Mouse (Mus musculus) urinary bladder, adult 18-20 months (tissue): Measurements from ENCODE around the gene Lrmda.

Experiments
- DNase-seq, 2 experiments: peaks; one replicate each; pipeline ENCODE4 v3.0.0; 2022; ENCODE audit warnings: low spot score in 2 of 2, mixed read lengths in 2 of 2

The Lrmda gene

DNA sequence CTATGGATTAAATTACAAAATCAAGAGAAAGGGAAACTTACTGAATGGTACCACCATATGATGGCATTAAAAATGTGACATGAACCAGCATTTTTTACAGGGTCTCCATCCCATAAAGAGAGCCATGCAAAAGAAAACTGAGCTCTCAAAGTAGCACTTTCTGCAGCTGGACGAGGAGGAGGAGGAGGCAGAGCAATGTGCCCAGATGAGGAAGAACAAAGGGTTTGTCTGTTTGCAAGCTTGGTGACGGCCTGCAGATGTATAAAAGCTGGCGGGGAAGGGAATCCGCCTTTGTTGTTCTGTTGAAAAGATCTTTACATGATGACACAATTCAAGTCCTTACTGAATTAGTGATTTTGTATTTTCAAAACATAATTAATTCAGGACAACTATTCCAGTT is 841.1 kb downstream of the Lrmda start:
- no peak for DNase-seq

DNA sequence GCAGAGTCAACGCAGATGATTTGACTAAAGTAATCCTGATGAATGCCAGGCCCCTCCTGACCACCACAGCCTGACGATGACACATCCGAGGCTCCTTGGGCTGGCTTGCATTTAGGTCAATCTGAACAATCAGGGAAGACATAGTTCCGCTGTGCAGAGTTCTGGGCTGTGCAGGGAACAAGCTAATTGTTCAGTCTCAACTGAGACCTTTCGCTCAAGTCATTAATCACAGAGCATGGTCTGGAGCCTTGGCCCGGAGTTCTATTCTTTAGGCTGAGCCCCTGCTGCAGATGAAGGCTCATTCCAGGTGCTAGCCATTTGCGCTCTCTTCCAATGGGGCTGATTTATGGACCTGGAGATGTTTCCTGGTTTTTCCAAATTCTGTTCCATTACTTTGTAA is 844.6 kb downstream of the Lrmda start:
- DNase-seq = no peak

DNA sequence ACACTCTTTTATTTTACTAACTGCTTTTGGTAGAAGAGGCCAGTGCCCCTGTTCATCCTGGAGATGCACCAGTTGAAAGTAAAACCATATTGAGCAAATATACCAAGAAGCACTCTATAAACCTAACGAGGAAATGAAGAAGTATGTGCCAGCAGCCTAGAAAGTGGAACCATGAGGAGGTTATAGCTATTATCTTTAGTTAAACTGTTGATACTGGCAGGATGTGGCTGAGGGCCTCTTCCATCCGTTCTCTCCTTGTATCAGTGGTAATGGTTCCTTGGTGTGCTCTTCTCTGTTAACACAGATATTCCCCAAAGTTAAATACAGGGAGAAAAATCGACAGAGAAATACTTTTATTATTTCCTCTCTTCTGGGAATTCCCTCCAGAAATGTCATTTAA is 855.1 kb downstream of the Lrmda start:
- no peak for DNase-seq

DNA sequence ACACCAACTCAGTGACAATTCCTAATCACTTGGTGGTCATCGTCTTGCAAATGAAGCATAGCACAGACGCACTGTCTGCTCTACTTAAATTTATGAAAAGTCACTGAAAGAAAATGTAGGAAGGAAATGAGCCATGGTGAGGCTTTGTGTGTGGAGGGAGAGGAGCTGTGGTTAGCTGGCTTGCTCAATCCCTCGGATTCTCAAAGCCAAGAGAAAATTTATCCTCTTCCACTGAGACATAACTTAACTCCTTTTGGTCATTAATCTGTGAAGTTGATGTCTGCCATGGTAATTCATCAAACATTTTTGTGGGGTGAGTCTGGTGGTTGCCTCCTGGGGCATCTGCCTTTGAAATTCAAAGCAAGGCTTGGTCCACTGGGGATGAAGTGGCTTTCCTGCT is 867.7 kb downstream of the Lrmda start:
- no peak for DNase-seq

DNA sequence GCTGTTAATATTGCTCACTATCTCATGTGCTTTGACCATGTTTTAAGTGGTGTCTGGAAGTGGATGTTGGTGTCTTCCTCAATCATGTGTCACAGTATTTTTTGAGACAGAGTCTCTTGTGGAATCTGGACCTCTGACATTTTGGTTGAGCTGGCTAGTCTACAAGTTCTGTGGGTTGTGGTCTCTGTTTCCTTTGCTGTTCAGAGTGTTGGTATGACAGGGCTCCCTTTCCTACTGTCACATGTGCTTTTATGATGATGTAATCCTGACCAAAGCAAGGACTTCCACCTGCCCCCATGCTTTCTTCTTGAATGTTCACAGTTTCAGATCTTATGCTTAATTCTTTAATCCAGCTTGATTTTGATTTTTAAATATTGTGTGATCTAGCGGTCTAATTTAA is 879.8 kb downstream of the Lrmda start:
- no peak for DNase-seq

DNA sequence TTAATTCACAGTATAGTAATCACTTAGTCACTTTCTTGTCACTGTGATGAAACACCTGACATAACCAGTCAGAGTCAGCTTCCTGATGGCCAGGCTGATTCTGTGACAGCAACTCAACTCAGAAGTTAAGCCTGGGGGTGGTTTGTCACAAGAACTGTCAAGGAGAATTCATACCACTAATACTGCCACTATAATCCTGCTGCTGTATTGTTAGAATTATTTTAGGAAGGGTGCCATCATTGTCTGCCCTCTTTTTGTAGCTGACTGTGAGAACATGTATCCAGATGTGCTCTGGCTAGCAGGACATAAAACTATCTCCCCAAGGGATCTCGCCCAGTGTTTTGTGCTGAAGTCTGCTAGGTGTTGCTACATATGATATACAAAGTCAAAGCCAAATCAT is 882.6 kb downstream of the Lrmda start:
- no peak for DNase-seq

DNA sequence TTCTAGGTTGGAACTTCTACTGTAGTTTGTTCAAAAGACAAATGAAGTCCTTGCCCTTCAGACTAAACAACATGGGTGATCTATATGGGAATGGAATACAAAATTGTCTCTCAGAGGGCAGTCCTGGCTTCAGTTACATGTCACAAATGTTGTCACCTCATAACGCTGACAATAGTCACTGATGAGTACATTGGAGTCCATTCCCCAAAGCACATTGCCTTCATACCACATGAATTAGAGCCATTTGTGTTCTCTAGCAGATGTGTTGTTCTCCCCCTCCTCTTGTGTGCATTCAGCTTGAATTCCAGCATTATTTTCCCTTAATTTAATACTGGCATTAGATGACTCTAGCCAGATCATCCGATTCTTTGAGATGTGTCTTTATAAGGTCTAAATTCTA is 883.4 kb downstream of the Lrmda start:
- no peak for DNase-seq

DNA sequence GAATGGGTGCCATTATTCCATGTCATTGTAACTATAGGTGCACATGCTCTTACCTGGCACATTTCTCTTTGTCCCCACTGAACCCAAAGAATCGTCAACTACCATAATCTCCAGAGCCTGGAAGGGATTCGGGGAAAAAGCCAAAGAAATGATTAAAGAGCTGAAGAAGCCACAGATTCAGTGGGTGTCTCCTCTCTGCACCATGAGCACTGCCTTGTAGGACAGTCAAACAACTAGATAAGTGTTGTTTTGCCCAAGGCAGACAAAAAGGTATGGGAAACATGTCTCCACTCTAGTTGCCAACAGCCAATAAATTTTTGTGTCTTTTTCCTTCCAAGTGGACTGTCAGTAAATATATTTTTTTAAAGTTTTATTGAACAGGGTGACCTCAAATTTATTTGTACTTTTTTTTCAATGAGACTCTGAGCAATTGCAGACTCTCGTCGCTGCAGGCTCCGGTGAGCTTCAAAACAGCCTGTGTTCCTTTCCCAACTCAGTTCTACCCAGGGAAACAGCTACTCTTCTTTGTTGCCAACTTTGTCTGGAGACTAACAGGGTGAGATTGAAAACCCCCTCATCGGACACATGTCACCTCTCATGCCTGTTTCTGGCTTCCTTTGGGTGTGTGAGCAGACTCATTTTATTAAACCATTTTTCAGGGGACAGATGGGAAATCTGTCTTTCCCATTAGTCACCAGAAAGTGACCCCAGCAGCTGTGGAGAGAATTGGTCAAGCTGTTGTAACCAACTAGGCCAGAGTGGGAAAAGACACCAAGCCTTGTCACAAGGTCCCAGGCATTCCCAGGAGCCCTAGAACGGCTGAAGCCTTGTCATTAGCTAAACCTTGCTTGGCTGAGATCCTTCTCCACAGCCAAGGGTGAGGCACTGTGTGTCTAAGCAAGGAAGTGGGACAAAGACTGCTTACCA is 886.5 kb downstream of the Lrmda start:
- no peak for DNase-seq

DNA sequence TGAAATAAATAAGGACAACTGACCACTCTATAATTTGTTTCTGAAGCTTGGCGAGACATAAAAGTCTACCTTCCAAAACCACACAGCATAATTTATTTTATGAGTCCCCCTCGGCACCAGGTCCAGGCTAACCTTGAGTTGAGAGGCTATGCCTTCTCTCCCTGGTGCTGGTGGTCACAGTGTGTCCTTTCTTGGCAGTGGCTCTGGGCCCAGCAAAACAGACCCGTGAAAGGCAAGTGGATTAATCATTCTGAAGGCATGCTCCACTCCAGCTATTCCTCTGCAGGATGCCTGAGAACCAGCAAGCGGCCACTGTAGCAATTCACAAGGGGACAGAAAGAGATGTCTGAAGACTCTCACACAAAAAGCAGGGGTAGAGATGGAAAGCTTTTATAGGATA is 887.2 kb downstream of the Lrmda start:
- no peak for DNase-seq

DNA sequence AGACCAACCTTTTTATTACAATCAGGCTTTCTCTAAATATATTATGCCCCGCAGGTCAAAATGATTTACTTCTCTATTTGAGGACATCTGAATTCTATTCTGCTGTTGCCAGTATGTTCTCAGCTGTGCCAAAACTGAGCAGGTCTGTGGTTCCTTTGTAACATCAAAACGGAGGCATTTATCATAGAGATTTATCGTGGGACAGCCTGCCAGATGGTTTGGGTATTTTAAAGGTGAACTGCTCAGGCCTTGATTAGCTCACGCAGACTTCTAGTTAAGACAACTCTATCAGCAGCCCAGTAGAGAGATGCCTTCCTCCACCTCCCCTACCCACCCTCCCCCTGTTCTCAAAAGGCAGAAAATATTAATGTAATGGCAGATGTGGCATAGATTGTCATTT is 887.7 kb downstream of the Lrmda start:
- DNase-seq = no peak

DNA sequence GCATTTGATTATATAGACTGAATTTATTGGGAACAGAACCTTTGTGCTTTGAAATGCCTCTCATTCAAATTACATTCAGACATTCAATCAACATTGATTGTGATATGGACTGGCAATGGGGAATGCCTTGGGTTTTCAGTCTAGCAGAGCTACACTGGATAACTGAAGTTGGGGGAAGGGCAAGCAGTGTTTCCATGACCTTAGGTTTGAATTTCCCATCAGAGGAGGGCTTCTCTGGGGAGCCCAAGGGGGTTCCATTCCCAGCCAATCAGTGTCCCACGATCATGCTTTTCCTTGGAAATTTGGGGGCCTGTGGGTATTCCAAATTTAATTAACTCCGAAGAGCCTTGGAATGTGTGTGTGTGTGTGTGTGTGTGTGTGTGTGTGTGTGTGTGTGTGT is 888.5 kb downstream of the Lrmda start:
- no peak for DNase-seq

DNA sequence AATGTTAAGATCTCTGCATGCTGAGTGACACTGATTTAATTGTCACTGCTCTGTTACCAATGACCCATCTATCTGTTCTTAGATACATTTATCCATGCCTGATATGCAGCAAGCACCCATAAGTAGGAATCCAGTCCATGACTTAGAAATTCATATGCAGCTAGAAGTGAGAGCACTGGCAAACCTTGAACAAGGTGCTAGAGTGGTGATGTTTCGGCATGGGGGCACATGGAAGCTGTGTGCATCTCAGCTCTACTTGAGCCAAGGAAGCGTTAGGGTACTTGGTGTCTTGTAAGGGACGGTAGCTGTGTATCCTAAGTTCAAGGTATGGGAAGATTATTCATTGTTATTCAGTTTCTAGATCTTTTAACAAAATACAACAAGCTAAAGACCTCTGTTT is 896.0 kb downstream of the Lrmda start:
- DNase-seq = no peak

DNA sequence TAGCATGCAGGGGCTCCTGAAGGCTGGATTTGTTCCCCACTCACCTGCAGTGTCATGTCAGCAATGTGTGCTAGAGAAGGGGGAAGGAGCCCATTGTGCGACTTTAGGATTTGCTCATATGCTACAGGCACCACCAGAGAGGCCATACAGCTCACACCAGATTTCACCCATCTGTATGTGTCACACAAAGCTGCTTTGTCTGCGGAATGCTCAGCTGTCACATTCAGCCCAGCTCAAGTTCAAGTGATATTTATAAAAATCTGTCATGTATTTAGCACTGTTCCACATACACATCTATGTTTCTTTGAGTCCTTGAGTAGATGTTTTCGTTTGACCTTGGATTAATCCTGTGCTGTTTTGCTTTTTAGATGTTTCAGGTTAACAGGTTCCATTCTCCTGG is 899.0 kb downstream of the Lrmda start:
- DNase-seq = no peak

DNA sequence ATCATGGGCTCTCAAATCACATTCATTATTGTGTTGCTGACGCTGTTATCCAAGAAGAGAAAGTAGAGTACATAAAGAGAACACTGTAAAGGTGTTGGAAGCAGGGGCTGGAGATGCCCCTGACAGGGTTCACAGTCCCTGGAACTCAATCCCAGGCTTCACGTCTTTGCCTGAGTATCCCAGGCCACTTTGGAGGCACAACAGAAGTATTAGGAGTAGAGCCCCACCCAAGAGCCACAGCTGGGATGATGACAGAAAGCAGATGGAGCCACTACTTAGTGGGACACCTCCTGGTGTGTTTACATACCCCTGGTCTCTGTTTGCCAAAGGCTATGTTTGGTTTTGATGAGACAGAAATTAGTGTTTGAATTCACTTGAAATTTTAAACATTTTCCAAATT is 899.4 kb downstream of the Lrmda start:
- no peak for DNase-seq

DNA sequence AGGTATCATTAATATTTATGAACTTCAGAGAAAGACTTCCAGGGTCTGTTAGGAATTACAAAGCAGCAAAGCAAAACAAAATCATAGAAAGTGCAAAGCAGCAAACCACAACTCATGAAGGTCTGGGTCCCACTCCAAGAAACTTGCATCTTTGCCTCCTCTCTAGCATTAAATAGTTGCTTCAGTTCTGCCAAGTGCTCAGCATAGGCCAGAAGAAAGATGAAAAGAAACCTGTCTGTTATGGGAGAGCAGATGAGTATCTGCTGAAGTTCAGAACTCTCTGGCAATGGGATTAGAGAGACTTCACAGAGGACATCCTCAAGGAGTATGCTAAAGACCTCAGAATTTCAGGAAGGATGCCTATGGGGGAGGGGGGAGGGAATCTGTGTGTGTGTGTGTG is 901.6 kb downstream of the Lrmda start:
- no peak for DNase-seq

DNA sequence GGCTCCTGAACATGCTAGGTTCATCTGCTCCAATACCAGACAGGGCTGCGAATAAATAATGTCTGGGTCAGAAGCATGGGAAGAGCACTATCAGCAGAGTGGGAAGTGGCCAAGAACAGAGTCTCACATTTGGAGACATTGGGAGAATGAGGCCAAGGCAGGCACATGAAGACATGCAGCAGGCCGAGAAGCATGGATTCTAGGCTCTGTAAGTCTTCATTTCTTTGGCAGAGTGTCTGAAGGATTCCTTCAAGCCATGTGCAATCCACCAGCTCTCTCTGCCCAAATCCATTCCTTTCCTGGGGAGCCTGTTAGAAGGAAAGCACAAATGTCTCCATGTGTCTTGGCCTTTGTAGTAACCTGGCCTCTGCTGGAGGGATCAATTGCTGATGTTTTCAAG is 902.3 kb downstream of the Lrmda start:
- DNase-seq = no peak

DNA sequence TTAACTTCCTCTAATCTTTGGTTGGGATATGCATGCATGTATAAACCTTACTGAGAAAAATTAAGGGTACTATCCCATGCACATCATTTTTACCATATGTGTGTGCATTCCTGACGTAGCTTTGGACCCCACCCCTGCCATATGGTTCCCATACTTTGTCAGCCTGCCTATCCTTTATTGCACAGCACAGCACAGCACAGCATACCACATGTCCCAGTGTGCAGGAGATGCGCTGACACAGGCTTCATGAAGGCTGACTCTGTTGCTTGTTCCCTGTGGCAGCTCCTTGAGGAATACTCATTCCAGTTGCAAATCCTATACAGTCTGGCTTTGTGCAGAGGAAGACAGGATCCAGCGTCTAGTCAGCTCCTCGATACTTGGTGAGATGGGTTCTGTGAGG is 903.1 kb downstream of the Lrmda start:
- DNase-seq = no peak

DNA sequence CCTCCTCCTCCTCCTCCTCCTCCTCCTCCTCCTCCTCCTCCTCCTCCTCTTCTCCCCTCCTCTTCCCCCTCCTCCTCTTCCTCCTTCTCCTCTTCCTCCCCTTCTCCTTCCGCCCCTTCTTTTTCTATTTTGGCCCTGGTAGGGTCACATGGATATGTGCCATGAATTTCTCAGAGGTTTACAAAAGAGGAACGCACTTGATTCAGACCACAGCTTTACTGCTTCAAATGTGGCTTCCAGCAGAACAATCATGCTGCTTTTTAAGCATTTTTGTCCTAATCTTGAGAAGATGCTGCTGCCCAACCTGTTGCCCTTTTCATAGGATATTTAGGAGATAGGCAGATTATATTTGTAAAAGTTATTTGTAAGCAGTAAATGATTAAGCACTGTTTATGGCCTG is 903.7 kb downstream of the Lrmda start:
- DNase-seq = no peak

DNA sequence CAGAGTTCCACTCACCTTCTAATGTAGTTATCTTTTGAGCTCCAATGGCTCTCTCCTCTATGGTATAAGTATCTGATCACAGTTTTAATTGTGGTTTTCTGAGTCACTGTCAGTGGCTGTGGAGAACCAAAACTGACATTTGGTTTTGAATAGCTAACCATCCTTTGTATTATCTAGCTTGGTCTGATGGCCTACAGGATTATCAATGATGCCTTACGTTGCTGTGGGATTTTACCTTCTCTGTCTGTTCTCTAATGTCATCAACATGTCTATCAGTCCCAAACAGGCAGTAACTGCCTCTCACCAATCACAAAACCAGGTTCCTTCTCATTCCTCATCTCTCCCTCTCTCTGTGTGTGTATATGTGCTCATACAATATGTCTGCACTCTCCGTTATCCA is 908.8 kb downstream of the Lrmda start:
- no peak for DNase-seq

DNA sequence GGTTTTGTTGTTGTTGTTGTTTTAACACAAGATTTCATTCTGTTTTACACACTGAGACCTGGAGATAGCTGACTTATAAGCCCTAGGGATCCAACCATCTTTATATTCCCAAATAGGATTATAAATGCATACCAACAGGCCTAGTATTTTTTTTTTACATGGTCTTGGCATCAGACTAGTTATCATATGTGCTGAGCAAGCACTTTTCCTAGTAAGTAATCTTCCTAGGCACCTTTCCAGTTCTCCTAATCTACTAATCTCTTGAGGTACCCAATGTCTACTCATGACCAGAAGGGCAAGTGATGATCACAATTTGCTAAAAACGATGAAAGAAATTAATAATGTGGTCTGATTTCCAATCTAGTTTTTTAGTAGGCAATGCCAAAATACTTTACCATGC is 909.2 kb downstream of the Lrmda start:
- DNase-seq = no peak

DNA sequence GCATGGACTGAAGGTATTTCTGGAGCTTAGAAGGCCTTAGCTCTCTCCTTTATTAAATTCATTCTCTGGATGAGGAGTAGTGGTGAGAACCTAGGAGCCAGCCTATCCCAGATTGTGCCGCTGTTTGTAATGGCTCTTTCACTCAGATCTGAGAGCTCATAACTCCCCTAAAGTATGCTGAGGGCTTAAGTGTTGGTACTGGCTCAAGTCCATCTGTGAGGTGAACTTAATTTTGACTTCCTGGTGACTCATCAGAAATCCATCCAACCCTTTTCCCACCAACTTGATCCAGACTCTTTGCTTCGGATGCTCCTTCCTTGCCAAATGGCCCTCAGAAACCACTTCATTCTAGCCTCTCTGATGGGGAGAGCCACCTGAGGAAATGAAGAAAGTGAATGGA is 910.1 kb downstream of the Lrmda start:
- no peak for DNase-seq

DNA sequence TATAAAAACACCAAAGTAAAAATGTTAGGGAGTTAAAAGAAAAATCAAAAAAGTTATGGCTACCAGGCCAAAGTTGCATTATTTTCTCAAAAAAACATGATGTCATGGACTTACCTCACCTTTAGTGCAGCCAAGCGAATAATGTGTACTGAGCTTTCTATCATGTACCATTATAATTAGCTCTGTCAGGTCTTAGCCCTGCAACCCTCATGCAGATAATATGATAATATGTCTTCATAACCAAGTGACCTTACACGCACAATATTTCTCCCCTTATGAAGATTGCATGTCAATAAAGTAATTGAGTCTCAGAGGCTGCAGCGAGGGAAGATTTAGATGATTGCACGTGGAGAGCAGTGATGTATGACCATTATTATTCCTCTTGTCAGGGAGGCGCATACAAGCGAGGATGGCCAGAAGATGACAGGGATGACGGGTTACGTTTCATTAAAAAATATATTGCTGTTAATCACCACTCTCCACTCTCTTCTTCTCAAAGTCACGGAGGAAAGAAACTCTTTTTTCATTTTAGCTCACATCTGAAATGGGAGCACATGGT is 911.1 kb downstream of the Lrmda start:
- DNase-seq = no peak

DNA sequence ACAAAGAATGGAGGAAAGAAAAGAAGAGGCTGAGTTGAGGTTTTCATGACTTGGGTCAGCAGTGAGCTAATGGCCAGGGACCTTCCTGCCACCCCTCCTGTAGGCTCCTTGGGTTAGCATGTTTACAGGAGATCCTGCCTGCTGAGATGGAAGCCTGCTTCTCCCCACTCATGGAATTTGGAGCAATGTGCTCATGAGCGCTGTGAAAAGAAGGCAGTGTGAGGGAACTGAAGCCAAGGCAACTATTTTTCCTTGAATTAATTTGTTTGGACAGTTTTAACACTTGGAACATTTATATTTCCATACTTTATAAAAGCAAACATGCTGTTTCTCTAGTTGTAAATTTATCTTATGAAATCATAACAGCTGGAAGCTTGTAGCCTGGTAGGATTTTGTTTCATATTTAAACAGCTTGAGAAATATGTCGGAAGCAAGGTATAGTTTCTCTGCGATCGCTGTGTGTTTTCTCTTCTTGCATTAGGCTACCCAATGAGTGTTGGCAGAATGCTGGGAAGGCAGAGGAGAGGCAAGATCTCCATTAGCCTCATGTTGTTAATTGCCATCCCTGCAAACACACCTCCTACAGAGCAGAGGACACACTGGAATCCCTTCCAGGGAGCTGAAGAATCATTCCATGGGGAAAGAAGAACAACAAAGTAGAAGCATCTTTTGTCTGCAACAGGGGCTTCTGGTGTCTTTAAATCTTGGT is 911.8 kb downstream of the Lrmda start:
- no peak for DNase-seq
